Mouse (Mus musculus): Measurements from ENCODE around the gene Rsl1.

DNA sequence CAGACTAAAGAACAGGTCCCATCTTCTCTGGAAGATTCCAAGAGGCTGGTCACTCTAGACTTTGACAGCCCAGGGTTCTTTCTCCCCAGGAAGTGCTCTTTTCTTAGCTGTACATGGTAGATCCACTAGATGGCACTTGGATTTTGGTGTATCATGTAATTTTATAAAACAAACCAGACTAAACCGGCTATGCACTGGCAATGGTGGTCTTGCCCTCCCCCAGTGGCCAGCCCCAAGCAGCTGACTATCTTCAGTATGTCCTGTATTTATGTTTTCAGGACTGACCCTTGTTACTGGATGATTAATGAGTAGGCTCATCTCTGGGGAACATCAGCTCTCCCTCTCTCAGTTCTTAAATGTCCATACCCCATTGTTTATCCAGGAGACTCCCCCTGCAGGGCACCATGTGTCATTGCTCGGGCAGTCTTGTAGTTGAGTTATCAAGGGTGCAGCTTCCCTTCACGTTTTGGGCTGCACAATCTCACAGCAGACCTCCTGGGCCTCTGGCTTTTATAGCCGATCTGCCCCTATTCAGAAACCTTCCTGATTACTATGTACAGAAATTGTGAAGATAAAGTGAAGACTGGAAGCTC is 41.1 kb downstream of the Rsl1 start:
- TF ChIP-seq GATA1 (IDR thresholded peaks at IDR 0.05; ENCODE audit: borderline replicate concordance, low read length), result no peak
- TF ChIP-seq FLI1 (IDR thresholded peaks at IDR 0.05; ENCODE audit: low read length), result no peak
